Mouse (Mus musculus) limb, embryonic 10.5 days (tissue): ENCODE data around the gene Mettl27. TPM values are rescaled to one million over a fixed set of nuclear protein-coding genes. Genes with fewer than 3 reads are reported as not detected.
A peak's percentile ranks its signal among the peaks of the same experiment; 100 is the strongest.

Experiments
- DNase-seq: peaks from one replicate; pipeline ENCODE4 v3.0.0-alpha.2; 2017; ENCODE audit warnings: low spot score
- H3K27ac ChIP-seq: fragments of 300-500 bp; sonication (generic); 2 replicates; pipeline ENCODE4 v1.5.1; 2016; ENCODE audit warnings: mild to moderate bottlenecking
- H3K27me3 ChIP-seq: fragments of 300-500 bp; sonication (generic); 2 replicates; pipeline ENCODE4 v1.6.1; 2016; ENCODE audit warnings: low read depth, mild to moderate bottlenecking; ENCODE audit not compliant: poor library complexity, severe bottlenecking
- H3K36me3 ChIP-seq: fragments of 300-500 bp; sonication (generic); 2 replicates; pipeline ENCODE4 v1.6.1; 2016; ENCODE audit warnings: mild to moderate bottlenecking, moderate library complexity
- H3K4me1 ChIP-seq: fragments of 300-500 bp; sonication (generic); 2 replicates; pipeline ENCODE4 v1.6.1; 2016
- H3K4me3 ChIP-seq: fragments of 300-500 bp; sonication (generic); 2 replicates; pipeline ENCODE4 v1.5.1; 2016; ENCODE audit warnings: mild to moderate bottlenecking, moderate library complexity
- H3K9me3 ChIP-seq: fragments of 300-500 bp; sonication (generic); replicated peaks from 2 replicates; pipeline ENCODE4 v1.6.1; 2016; ENCODE audit warnings: mild to moderate bottlenecking
- WGBS: fragments of 180-500 bp; shearing (Covaris S2); methylation state at CpG from one replicate; pipeline ENCODE4 v1.1.7; 2016; 5-methylcytosine and 5-hydroxymethylcytosine counted together
- polyA plus RNA-seq: library from polyadenylated mRNA; unstranded; fragments of >200 nt; fragmentation: Nextera tagmentation; extraction: Ambion mirVana; gene quantifications from 2 replicates; pipeline ENCODE4 v1.2.1, GENCODE M21; 2016

Gene Mettl27
- polyA plus RNA-seq, 1 experiment from 2014 or later = 16.5 TPM

GRCm38 (mm10) chr5:134985633-134986297 lies 53.6 kb downstream of the Mettl27 start, which contains the start of gene Cldn3:
Gene Cldn3 (plus strand): TSS chr5:134986214.
- no peaks in the 10 kb centered on the region for H3K36me3 ChIP-seq
- no peak within 1 kb of the TSS for H3K27ac ChIP-seq
- peaks cover 17% of the 10 kb centered on the region for H3K4me1 ChIP-seq
- WGBS = 1% methylated on average over 25 of the region's 25 CpGs
- H3K4me3 ChIP-seq = peak within 1 kb of the TSS; percentile 32
- peak; percentile 55 for DNase-seq
- no peaks in the 10 kb centered on the region for H3K9me3 ChIP-seq
- H3K27me3 ChIP-seq = peaks cover 79% of the 10 kb centered on the region

GRCm38 (mm10) chr5:134986298-134987268 lies 54.4 kb downstream of the Mettl27 start:
- no peaks in the 10 kb centered on the region for H3K9me3 ChIP-seq
- peak overlapping the region; percentile 32 for H3K4me3 ChIP-seq
- peaks cover 17% of the 10 kb centered on the region for H3K4me1 ChIP-seq
- no peaks in the 10 kb centered on the region for H3K36me3 ChIP-seq
- peaks cover 80% of the 10 kb centered on the region for H3K27me3 ChIP-seq
- 6% methylated on average over 79 of the region's 79 CpGs for WGBS
- DNase-seq = peak; percentile 42
- no peak overlapping the region for H3K27ac ChIP-seq

GRCm38 (mm10) chr5:134989166-134989565 lies 57.0 kb downstream of the Mettl27 start:
- H3K4me3 ChIP-seq = no peak overlapping the region
- no peaks in the 10 kb centered on the region for H3K9me3 ChIP-seq
- 65% methylated on average over 11 of the region's 11 CpGs for WGBS
- no peak overlapping the region for H3K27ac ChIP-seq
- peaks cover 67% of the 10 kb centered on the region for H3K27me3 ChIP-seq
- peaks cover 14% of the 10 kb centered on the region for H3K4me1 ChIP-seq
- H3K36me3 ChIP-seq = no peaks in the 10 kb centered on the region
- DNase-seq = no peak

GRCm38 (mm10) chr5:134989741-134990140 lies 57.6 kb downstream of the Mettl27 start:
- peaks cover 61% of the 10 kb centered on the region for H3K27me3 ChIP-seq

More at GRCm38 (mm10) chr5:134989741-134990140, 57.6 kb downstream of the Mettl27 start:
- Histone ChIP-seq H3K27ac (no peak overlapping the region), H3K4me1 (peaks cover 14% of the 10 kb centered on the region), H3K9me3 (no peaks in the 10 kb centered on the region), H3K4me3 (no peak overlapping the region), H3K36me3 (no peaks in the 10 kb centered on the region)
- no peak for DNase-seq
- 55% methylated on average over 6 of the region's 6 CpGs for WGBS

Other genes starting within 250 kb of the Mettl27 start
- 4.4 and 5.3 TPM in 2 replicates for gene Limk1, start 243.8 kb upstream of the Mettl27 start, polyA plus RNA-seq
- 1.0 and 4.2 TPM in 2 replicates for gene Eln, start 185.0 kb upstream of the Mettl27 start, polyA plus RNA-seq
- not detected in 2 replicates for gene Tmem270, start 25.6 kb upstream of the Mettl27 start, polyA plus RNA-seq
- gene Cldn13, start 16.8 kb upstream of the Mettl27 start, polyA plus RNA-seq = 2.1 and 2.3 TPM in 2 replicates
- 9.8 and 10.0 TPM in 2 replicates for gene Cldn4, start 14.6 kb downstream of the Mettl27 start, polyA plus RNA-seq
- 8.3 and 10.3 TPM in 2 replicates for gene Cldn3, start 53.8 kb downstream of the Mettl27 start, polyA plus RNA-seq
- gene Abhd11, start 76.8 kb downstream of the Mettl27 start, polyA plus RNA-seq = 23.5 and 30.1 TPM in 2 replicates
- 7.5 and 8.1 TPM in 2 replicates for gene Stx1a, start 91.1 kb downstream of the Mettl27 start, polyA plus RNA-seq
- 27.7 and 30.8 TPM in 2 replicates for gene Dnajc30, start 131.8 kb downstream of the Mettl27 start, polyA plus RNA-seq
- gene Bud23, start 132.6 kb downstream of the Mettl27 start, polyA plus RNA-seq = 194 and 201 TPM in 2 replicates
- gene Vps37d, start 145.9 kb downstream of the Mettl27 start, polyA plus RNA-seq = 8.5 and 12.7 TPM in 2 replicates
- 2.5 and 5.1 TPM in 2 replicates for gene Mlxipl, start 157.5 kb downstream of the Mettl27 start, polyA plus RNA-seq
- gene Tbl2, start 217.3 kb downstream of the Mettl27 start, polyA plus RNA-seq = 19.4 and 30.7 TPM in 2 replicates
- gene Bcl7b, start 235.9 kb downstream of the Mettl27 start, polyA plus RNA-seq = 44.5 and 45.4 TPM in 2 replicates